Mouse (Mus musculus) c-Kit-positive CD71-positive TER-119-negative erythroid progenitor cells, embryonic 14.5 days (primary cell): ENCODE measurements around the gene Ehbp1.

Experiments
- DNase-seq: peaks from one replicate; pipeline ENCODE4 v3.0.0-alpha.2; 2013; ENCODE audit warnings: low read depth

Gene Ehbp1

DNA sequence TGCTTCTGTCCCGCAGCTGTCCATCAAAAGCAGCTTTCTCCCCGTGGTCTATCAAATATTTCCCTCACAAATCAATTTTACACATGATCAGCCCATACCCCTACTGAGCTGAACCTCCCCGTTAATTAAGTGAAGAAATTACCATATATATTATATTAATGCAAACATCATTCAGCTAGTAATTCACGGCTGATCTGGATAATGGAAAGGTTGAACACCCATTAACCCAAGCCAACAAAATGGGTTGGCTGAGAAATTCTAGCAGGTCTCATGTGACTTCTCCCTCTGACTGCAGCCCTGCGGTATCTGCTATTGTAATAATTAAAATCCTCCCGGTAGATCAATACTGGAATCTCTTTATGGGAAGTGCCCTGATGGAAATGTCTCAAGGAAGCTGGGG lies 286.2 kb downstream of the Ehbp1 start:
- DNase-seq = no peak

DNA sequence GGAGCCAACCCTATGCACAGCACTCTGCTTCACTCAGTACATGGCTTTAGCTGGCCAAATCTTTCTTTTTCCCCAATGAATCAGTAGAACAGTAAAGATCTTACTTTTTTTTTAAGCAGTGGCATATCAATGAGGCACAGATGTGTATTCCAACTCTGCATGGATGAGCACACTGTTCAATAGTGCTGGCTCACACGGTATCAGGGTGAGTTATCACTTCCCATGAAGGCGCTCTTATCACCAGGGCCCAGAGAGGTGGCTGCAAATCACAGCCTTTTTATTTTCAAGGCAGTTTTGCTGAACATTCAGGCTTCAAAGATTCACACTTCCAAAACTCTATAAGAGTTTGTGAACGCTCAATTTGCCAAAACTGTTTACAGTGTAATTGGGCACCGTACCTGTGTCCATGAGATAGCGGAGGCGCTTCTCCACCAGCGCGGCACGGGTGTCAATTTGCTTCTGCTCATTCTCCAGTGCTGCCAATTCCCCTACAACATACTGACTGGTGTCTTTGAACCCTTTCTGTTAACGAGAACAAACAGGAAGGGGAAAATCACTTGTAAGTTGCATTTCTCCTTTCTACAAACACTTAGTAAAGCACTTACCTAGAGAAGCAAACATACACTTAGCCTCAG lies 288.9 kb downstream of the Ehbp1 start:
- peak; percentile 14 for DNase-seq

DNA sequence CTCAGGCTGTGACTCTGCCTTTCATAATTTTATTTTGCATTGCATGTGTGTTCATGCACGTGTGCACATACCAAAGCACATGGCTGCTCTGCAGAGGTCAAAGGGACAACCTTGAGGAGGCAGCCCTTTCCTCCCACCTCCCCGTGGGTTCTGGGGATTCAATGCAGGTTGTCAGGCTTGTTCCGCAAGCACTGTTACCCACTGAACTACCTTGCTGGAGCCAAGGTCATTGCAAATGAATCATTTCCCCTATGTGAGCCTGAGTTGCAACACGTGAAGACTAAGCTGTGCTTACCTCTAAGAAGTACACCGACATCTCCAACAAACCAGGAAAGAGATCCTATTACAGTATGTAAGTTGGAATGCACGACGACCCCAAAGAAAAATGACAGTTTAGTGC lies 291.2 kb downstream of the Ehbp1 start:
- DNase-seq = no peak

DNA sequence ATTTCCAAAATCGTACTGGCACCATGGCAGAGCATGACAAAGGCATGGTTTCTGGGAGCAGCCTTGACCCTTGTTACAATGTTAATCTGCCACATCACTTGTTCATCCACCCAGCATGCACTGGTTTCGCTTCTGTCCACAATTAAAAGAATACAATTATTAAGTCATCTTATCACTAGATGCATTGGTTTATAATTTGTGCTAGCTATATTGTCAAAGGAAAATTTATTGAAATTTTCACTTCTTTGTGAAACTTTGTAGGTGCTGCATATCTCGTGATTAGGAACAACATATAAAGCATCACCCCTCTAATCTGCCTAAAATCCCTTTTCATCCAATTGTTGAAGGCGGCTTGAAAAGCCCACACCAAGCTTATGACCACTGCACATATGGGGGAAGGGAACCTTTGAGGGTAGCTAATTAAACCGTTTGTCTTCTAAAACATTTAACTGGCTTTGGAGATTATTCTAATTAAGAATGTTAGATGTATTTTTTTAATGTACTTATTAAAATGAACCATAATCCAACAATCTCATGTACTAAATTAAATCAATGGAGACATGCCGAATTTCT lies 302.2 kb downstream of the Ehbp1 start:
- no peak for DNase-seq

DNA sequence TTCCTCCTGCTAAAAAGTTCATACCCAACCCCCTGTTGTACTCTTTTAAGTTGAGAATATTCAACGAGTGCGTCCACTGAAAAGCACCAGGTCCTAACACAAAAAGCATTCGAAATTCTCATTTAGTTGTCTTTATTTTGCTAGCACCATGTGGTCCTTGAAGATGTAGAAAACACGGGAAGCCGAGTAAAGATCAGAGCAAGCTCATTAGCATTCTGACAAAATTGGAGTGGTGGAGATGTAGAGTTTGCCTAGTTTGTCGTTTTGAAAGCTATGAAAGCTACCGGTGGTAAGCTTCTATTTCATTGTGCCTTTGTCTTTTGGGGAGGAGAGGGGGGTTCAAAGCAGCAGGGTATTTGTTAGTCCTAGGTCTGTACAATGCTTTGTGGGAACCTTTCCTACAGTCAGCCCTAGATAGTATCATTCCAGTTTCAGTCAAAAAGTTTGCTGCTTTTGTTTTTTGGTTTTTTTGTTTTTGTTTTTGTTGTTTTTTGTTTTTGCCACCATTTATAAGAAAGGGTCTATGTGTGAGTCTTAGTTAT lies 307.5 kb downstream of the Ehbp1 start:
- DNase-seq = no peak

DNA sequence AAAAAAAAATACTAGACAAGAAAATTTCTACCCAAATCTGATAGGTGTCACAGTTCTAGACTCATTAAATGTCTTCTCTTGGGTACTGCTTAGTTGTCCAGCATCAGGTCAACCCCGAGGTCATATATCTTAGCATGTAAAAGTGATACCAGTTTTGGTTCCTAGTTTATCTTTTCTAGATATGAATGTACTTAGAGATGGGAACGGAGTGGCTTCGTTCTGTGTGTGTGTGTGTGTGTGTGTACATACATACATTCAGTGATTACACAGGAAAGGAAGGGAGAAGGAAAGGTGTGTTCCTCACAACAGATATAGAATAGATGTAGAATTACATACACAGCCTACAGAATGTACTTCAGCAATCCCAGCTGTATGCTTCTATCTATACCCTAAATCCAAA lies 308.5 kb downstream of the Ehbp1 start:
- no peak for DNase-seq

DNA sequence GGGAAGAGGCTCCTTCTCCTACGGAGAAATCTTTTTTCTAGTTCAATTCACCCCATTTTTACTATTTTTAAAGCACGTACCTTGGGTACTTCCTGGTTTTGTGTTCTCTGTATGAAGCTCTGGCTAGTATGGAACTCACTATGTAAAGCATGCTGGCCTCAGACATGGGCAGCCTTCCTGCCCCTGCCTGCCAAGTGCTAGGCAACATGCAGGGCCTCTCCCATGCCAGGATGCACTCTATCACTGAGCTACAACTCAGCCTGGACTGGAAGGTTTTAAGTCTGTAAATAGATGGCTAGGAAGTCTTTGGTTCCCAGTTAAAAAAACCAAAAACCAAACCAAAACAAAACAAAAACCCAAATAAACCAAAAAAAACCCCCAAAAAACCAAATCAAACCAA lies 321.5 kb downstream of the Ehbp1 start:
- DNase-seq = no peak

DNA sequence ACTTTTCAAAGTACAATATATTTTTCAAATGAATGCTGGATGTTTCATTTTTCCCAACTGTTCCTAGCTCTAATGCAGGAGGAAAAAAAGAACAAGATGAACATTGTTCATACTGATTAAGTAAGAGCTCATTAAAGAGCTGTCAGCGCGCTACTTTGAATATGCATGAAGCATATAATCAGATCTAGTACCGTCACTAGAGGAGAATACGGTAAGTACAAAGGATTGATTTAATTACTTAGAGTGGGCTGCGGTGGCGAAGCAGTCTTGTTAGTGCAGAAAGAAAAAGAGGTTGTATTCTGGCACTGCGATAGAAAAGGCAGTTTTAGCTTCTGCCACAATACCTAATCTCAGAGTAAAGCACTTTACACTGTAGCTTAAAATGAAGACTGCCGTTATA lies 324.6 kb downstream of the Ehbp1 start:
- no peak for DNase-seq

DNA sequence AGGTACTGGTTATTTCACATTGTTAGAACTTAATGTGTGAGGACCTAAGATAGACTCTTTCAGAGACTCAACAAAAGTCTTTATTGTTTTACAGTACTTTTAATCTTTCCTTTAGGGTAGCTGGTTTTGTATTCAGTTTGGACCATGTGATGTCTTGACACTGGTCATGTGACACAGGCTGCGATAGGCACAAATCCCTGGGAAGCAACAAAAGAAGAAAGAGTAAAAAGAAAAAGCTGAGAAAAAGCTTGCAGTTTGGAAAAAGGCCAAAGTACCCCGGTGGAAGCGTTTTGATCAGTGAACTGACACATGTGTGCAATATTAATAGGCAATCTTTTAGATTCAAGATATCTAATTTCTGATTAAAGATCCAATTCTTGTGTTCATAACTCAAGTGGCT lies 325.8 kb downstream of the Ehbp1 start:
- no peak for DNase-seq

DNA sequence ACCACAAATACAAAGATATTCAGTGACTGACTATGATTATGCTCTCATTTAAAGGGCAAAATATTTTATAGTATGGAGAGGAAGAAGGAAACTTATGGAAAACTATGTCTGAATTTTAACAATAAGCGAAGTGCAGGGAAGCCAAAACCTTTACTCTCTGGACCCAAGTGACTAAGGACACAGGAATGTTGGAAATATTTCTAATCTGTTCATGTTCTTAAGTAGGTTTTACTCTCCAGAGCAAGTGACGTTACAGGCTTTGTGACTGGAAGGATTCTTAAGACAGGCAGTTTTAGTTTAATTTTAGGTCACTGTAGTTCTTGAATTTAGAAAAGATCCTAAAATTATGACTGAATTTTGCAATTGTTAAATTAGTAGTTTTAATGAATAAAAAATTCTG lies 333.3 kb downstream of the Ehbp1 start:
- DNase-seq = no peak

DNA sequence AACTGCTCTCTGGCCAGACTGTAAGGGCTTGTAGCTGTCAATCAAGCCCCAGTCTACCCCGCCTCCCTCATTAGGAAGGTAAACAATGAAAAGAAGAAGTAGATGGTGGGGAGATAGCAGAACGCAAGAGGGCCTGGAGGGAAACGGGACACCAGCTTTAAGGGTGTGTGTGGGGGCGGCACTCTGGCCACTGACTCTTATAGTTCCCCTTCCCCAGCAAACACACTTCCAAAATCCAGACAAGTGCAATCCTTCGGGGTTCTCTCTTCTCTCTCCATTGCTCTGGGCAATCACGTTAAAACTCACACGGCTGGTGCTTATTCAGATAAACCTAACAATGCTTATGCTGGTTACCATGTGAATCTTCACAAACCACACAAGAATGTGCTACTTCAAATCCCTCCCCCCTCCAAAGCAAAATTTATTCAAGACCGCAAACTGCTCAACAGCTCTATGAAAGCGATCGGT lies 333.9 kb downstream of the Ehbp1 start:
- no peak for DNase-seq

DNA sequence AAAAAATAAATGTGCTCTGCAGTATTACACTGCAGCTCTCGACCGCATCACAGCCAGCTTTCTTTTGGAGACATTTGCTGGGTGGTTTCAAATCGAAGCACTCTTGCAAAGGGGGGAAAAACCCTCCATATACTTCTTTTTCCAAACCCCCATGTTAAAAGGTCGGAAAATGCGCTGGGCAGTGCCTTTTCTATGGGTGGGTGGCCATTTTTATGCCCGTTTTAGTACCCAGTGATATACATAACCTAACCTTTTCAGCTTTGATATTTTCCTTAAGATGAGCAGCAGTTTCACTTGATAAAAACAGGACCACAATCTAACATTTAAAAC lies 334.3 kb downstream of the Ehbp1 start:
- no peak for DNase-seq

DNA sequence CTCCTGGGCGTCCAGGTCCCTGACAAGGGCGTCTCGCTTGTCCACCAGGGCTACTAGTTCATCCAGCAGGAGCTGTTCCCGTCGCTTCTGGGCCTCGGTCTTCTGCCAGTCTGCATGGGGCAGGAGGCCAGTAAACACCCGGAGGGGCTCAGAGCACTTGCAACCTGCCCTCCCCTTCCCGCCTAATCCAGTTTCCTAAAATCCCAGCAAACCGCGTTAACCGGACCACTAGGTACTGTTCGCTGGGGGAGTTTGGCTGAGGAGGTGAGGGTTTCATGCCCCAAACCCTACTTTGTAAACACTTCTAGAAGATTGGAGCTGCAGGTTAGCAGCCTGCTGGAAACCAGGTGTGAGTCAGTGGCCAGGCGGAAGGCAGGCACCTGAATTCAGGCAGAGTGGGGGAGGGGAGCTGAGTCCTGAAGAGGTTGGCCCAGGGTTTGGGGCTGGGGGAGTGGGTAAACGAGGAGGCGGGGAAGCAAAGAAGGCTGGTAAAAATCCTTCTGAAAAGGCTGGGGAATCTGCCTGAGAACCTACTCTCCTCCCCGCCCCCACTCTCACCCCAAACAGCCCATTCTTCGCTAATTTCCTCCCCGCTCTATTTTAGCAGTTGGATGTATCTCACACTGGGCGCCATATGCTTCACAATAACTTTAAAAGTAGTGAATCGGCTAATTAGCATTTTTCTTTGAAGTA lies 334.9 kb downstream of the Ehbp1 start:
- DNase-seq = no peak

DNA sequence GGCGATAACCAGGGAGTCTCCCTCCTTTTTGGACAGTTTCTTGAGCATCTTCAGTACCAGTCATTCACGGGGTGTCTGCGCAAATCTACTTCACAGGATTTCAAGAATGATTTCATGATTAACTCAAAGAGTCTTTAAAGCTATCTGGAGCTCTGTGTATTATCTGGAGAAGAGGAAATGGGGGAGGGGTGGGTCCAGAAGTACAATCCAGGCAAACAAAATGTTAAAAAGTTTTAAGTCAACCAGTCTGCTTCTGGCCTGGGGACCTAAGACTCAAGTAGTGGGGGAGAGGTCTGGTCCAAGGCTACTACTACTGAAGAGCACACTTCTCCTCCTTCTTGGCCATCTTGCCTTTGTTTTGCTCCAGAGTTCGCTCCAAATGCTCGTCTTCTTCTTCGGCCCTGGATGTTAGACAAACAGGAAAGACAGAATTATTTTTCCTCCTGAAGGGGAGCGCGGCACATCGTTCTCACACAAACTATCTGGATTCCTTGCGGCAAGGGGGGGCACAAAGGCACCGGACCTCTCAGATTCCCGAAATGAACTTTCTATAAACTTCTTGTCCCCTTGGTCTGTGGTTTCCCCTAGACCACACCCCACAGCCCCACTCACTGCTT lies 335.5 kb downstream of the Ehbp1 start:
- no peak for DNase-seq

DNA sequence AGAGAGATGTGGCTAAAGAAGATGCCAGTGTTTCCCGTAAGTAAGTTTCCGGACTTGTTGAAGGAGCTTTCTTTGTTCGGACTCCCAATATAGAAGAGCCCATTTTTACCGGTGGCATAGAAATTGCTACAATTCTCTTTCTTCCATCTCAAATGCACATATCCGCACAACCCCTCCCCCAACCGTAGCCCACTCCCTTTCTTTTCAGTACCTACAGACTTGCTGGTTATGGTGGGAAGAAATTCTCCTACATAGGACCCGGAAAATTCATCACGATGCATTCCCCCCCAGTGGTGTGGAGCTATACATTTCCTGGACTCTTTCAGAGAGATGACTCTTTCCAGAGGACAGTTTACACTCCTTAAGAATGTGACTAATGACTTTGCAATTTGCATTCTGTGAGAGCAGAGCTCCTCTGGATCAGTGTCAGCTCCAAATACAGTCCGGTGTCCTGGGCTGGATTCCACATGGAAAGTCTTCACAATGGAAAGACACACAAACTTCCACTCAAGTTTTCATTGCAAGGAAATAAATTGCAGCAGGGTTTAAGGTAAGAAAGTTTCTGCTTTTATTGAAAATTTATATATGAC lies 336.7 kb downstream of the Ehbp1 start:
- DNase-seq = no peak

DNA sequence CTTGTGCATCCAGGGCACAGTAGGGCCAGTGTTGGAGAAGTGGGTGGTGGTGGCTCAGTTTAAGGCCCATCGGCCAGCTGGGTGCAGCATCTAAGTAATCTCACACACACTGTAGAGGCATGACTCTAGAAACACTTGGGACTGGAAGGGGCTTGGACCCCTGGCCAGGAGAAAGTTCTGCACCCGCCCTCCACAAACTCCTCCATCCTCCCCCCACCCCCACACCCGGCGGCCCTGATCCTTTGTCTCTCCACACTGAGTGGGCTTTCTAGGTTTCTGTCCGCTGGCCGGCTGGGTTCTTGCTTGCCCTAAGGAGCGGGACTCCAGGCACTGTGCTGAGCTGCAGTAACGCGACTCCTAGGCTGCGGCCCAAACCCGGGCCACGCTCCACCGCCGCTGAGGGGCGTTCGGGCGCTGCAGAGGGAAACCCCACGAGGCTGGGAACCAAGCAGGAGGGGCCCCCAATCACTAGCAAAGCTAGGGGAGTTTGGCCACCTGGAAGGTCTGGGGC lies 337.7 kb downstream of the Ehbp1 start:
- DNase-seq = no peak

DNA sequence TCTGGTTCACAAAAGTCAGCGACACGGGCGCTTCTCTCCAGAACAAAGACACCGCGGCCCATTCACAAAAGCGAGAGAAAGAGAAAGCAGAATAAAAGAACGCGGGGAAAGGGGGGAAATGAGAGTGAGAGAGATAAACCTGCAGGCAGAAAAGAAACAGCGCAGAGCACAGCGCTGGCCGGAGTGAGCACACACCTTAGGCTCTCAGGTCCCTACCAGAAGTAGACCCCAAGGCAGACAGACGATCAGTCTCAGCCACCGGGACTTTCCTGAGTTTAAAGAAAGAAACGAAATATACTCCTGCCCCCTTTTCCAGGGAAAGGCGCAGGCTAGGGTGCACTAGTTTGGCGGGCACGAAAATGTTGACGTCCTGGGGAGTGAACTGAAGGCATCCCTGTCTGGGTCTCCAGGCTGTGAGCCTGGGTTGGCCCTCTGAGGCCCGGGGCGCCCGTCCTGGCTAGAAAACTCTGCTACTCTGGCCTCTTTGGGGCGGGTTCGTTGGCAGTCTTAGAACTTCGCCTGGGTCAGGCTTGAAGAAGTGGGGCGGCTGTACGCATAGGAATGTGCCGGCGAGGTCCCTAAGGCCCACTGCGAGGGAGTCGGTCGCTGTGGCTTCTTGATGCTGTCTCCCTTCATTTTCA lies 338.6 kb downstream of the Ehbp1 start:
- DNase-seq = no peak

DNA sequence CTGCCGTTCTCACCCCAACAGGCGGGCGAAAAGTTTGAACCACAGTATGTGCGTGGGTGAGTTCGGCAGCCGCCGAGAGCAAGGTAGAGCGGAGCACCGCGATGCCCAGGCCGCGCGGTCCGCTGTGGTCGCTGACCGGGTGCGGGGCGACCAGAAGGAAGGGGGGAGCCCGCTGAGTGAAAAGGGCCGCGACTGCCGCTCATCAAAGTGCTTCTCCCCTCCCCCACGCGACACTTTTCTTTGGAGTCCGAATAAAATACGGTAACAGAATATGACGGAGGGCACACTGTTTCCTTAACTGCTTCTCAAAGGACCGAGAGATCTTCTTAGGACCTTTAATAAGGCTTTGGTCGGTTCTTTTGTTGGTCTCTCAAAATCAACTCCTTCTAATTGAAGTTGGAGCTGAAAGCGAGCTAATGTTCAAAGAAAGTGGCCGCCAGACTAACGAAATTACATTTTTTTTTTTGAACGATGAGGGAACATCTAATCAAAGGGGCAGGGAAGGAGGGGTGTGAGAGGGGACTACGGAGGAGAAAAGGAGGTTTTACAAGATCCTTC lies 339.2 kb downstream of the Ehbp1 start, which contains the start of gene Otx1:
Gene Otx1, minus strand, starts transcription at position 115 of the 558 bp plus-strand sequence.
- no peak for DNase-seq

DNA sequence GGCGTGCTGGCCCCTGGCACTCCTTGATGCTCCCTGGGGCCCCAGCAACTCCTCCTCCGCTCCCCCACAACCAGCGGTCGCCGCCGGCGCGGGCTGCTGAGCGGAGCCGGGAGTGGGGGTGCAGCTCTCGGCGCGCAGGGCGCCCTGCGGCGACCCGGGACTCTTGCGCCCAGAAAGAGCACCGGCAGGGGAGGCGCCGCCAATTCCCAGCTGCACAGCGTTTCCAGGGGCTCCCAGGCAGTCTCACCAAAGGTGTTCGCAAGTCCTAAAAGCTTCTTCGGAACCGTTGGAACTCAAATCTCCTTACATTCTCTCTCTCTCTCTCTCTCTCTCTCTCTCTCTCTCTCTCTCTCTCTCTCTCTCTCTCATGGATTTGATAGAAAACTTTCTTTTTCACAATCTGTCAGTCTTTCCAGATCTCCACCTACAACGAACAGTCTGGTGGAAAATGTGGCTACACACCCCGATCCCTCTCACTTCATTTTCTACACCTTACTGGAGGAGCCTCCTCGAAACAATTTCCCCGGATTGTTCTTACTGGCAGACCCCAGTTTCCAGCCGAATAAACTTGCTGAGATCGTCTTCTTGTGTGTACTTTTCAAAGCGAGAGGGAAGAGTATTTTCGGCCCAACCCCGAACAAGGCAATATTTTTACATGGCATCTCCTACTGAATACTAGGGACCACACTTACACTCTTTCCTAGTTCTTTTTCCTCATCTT lies 339.9 kb downstream of the Ehbp1 start:
- DNase-seq = no peak

DNA sequence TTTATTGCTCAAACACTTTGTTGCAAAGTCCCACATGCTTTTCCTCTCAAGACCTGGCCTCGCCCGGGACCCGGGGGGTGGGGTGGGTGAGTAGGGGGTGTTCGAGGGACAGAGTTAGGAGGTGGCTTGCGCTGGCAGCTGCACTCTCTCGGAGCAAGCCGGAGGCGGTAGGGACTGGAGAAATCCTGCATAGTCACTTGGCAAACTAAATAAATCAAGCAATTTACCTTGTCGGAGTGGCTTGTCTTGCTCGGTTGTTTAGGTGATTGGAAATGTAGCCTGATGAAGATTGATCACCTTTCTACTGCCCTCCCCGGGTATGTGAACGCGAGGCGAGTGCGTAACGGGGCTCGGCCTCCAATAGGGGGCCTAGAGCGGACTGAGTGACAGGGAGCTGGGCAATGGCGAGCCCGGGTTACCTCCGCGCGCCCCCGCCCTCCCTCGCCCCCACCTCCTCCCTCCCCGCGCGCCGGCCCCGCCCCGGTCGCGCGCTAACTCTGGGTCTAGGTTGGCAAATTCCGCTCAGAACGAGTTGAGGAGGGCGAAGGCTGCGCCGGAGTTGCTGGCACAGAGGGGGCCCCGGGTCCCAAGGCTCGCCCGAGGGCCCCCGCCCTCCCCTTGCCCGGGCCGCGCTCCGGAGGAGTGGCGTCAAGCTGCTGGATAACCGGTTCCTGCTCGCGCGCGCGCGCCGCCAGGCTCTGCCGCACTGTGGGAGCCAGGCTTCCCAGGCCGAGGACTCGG lies 340.6 kb downstream of the Ehbp1 start:
- DNase-seq = no peak
